Mouse (Mus musculus) hematopoietic stem cell, adult 5-6 weeks (primary cell): ENCODE results near the gene Tle6. TPM values are rescaled to one million over a fixed set of nuclear protein-coding genes. Genes with fewer than 3 reads are reported as not detected.

Experiments
- ATAC-seq, 2 experiments: fragments of 125-278 bp in 1 of 2; replicated peaks in 1 of 2; 2 replicates each; pipeline ENCODE4 v1.8.0; 2016 to 2017; ENCODE audit warnings: inconsistent platforms in 2 of 2, mild to moderate bottlenecking in 2 of 2, moderate number of reproducible peaks in 2 of 2, low read depth in 1 of 2, moderate TSS enrichment in 1 of 2; ENCODE audit not compliant: low FRiP score in 2 of 2, poor library complexity in 2 of 2, severe bottlenecking in 2 of 2, insufficient read depth in 1 of 2, low TSS enrichment in 1 of 2
- total RNA-seq: library from RNA; stranded (forward); fragments of 172-1452, 232-1000 nt; gene quantifications from 2 replicates; pipeline ENCODE4 v1.2.3, GENCODE M21; 2017

The Tle6 gene
- total RNA-seq, 1 experiment from 2014 or later: 47.4 TPM

- no peak for ATAC-seq
Measured at GRCm38 (mm10) chr10:81572133-81572671, 28.7 kb downstream of the Tle6 start.

- peak; percentile 91 to 95 for ATAC-seq
Measured at GRCm38 (mm10) chr10:81571501-81571876, 29.4 kb downstream of the Tle6 start.

GRCm38 (mm10) chr10:81570831-81571500 lies 29.9 kb downstream of the Tle6 start:
- ATAC-seq: peak; percentile 37 to 38

- ATAC-seq: no peak
Measured at GRCm38 (mm10) chr10:81570238-81570800, 30.6 kb downstream of the Tle6 start.

GRCm38 (mm10) chr10:81569507-81570237 lies 31.2 kb downstream of the Tle6 start:
- no peak for ATAC-seq

GRCm38 (mm10) chr10:81568381-81569191 lies 32.3 kb downstream of the Tle6 start:
- no peak for ATAC-seq

- ATAC-seq: no peak
Measured at GRCm38 (mm10) chr10:81565257-81566228, 35.3 kb downstream of the Tle6 start.

GRCm38 (mm10) chr10:81564734-81565133 lies 36.1 kb downstream of the Tle6 start:
- no peak for ATAC-seq

GRCm38 (mm10) chr10:81564216-81564615 lies 36.7 kb downstream of the Tle6 start:
- ATAC-seq: 0 out of 4 replicates have a peak, but pooled peaks have one; percentile 5 to 12

- no peak for ATAC-seq
Measured at GRCm38 (mm10) chr10:81563481-81563880, 37.4 kb downstream of the Tle6 start.

GRCm38 (mm10) chr10:81562411-81562810 lies 38.5 kb downstream of the Tle6 start:
- no peak for ATAC-seq

- peak; percentile 47 to 50; a peak in 2 of 4 replicates for ATAC-seq
Measured at GRCm38 (mm10) chr10:81560719-81561459, 40.0 kb downstream of the Tle6 start.

- ATAC-seq: peak; percentile 30 to 48; a peak in 3 of 4 replicates
Measured at GRCm38 (mm10) chr10:81559627-81560539, 41.0 kb downstream of the Tle6 start.

- ATAC-seq: no peak
Measured at GRCm38 (mm10) chr10:81559163-81559626, 41.7 kb downstream of the Tle6 start, which contains the start of gene Aes. TSS of gene Aes (plus strand) at chr10:81559488.

GRCm38 (mm10) chr10:81557491-81557890 lies 43.4 kb downstream of the Tle6 start:
- ATAC-seq: no peak
